Mouse (Mus musculus) E14TG2a.4 (cell line): Measurements from ENCODE around the gene Tspoap1.

Source experiments
- CTCF ChIP-seq: conservative IDR thresholded peaks from 2 replicates; pipeline ENCODE4 v1.5.1; 2014; ENCODE audit warnings: low read length
- NANOG ChIP-seq: IDR thresholded peaks from 2 replicates; pipeline ENCODE4 v1.6.1; 2014; ENCODE audit warnings: borderline replicate concordance, low read length, mixed read lengths
- POU5F1 ChIP-seq: IDR thresholded peaks from 2 replicates; pipeline ENCODE4 v1.6.1; 2014; ENCODE audit warnings: low read length, borderline replicate concordance

DNA sequence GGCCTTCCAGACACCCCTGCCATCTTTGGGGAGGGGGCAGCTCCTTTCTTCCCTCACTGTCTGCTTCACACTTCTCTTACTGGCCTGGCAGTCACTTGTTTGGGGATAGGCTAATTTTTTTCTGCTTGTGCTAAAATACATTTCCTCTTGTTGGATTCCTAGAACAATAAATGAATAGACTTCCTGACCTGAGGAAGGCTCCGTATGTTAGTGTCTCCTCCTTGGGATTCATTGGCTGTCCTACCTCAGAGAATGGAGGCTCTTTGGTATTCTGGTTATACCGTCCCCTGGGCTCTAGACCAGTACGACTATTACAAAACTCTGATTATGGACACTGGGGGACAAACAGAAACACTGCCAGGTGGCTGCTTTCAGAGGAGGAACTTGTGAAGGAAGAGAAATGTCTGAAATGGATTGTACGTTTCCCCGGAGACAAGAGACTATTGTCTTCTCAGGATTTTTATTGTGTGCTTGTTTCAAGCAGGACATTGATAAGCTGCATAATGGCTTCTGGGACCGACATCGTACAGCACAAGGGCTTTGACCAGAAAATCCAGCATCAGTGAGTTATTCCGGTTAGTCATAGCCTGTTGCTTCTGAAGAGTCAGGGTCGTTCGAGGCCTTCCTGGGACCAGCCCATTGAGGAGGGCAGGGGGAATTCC lies 68.0 kb downstream of the Tspoap1 start, which contains the start of gene Lpo:
- TF ChIP-seq CTCF, result no peak
- no peak for TF ChIP-seq POU5F1
- no peak for TF ChIP-seq NANOG
